Mouse (Mus musculus) myocyte (in vitro differentiated cells): ENCODE measurements around the gene Gak.

ENCODE experiments used
- CEBPB ChIP-seq: IDR thresholded peaks from 2 replicates; pipeline ENCODE4 v1.6.1; 2011; ENCODE audit warnings: mild to moderate bottlenecking, moderate library complexity; ENCODE audit not compliant: poor library complexity, insufficient read depth, severe bottlenecking
- E2F4 ChIP-seq: IDR thresholded peaks from one replicate; pipeline ENCODE4 v1.6.1; 2011; ENCODE audit warnings: mild to moderate bottlenecking, control low read depth, moderate library complexity; ENCODE audit not compliant: insufficient read depth
- MAX ChIP-seq: IDR thresholded peaks from one replicate; pipeline ENCODE4 v1.6.1; 2011; ENCODE audit warnings: low read depth, mild to moderate bottlenecking, control low read depth
- MYOD1 ChIP-seq, 3 experiments: IDR thresholded peaks; one replicate each; pipeline ENCODE4 v1.6.1; 2011; ENCODE audit warnings: control low read depth in 2 of 3, low read depth in 2 of 3, mild to moderate bottlenecking in 2 of 3, moderate library complexity in 1 of 3; ENCODE audit not compliant: insufficient read length in 2 of 3, control insufficient read depth in 1 of 3
- MYOG ChIP-seq, 3 experiments: IDR thresholded peaks; one replicate each; pipeline ENCODE4 v1.6.1; 2011; ENCODE audit warnings: control low read depth in 2 of 3, low read depth in 2 of 3, mild to moderate bottlenecking in 2 of 3; ENCODE audit not compliant: insufficient read length in 2 of 3, control insufficient read depth in 1 of 3, insufficient read depth in 1 of 3
- POLR2A ChIP-seq: IDR thresholded peaks from one replicate; pipeline ENCODE4 v1.6.1; 2011; ENCODE audit warnings: low read depth, mild to moderate bottlenecking, control low read depth, moderate library complexity; ENCODE audit not compliant: insufficient read length
- POLR2AphosphoS2 ChIP-seq: IDR thresholded peaks from one replicate; pipeline ENCODE4 v1.6.1; 2011; ENCODE audit warnings: low read depth, control low read depth; ENCODE audit not compliant: insufficient read length
- TCF12 ChIP-seq: IDR thresholded peaks from one replicate; pipeline ENCODE4 v1.6.1; 2011; ENCODE audit warnings: mild to moderate bottlenecking, control low read depth; ENCODE audit not compliant: poor library complexity, insufficient read depth, severe bottlenecking
- USF1 ChIP-seq: IDR thresholded peaks from one replicate; pipeline ENCODE4 v1.6.1; 2011; ENCODE audit warnings: low read depth, mild to moderate bottlenecking, control low read depth, moderate library complexity

DNA sequence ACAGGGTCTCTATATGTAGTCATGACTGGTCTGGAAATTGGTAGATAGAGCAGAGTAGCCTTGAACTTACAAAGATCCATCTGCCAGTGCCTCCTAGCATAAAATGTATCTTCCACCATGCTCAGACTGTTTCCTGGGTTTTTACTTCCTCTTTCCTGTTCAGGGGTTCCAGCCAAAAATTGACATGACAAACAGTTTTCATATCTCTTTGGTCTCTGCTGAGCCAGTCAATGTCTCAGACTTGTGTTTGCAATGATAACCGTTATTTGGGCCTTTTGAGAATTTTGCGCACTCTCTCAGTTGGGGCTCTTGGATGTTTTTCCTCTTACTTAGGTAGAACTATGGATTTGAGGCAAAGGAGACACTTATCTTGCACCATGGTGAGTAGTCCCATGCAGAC, 95.4 kb downstream of the Gak start:
- no peak for TF ChIP-seq TCF12
- no peak for TF ChIP-seq E2F4
- TF ChIP-seq POLR2A, result no peak
- no peak for TF ChIP-seq MYOD1 (IDR thresholded peaks at IDR 0.05; ENCODE audit: control insufficient read depth in 1 of 3, insufficient read length in 2 of 3, low read depth in 2 of 3)
- TF ChIP-seq POLR2AphosphoS2, result no peak
- no peak for TF ChIP-seq MAX
- no peak for TF ChIP-seq USF1
- TF ChIP-seq CEBPB, result no peak
- TF ChIP-seq MYOG (IDR thresholded peaks at IDR 0.05; ENCODE audit: control insufficient read depth in 1 of 3, insufficient read depth in 1 of 3, insufficient read length in 2 of 3, low read depth in 2 of 3), result no peak
